Mouse (Mus musculus) adrenal gland, postnatal 10 days (tissue): ENCODE measurements around the gene Chd4. TPM values are rescaled to one million over a fixed set of nuclear protein-coding genes. Genes with fewer than 3 reads are reported as not detected.
"Not testable (repeated sequence)": the region's sequence is repeated elsewhere in the genome, so short reads cannot be mapped to it uniquely, and the experiment has no call there.

Source experiments
- DNase-seq: peaks from one replicate; pipeline ENCODE4 v3.0.0; 2021; ENCODE audit warnings: mixed read lengths
- microRNA-seq: library from miRNA; unstranded; fragments of <30 nt; microRNA quantifications from one replicate; pipeline ENCODE4 v1.2.0, GENCODE M21; 2021
- total RNA-seq, 2 experiments: library from RNA; stranded (reverse); gene quantifications; 2 replicates each; pipeline ENCODE4 v1.2.3; 2021

Gene Chd4
- total RNA-seq, 2 experiments from 2014 or later: 156 to 198 TPM

- DNase-seq: peak; percentile 79
These were observed 65.3 kb downstream of the Chd4 start for GRCm38 (mm10) chr6:125160854-125161760.

- peak; percentile 80 for DNase-seq
These were observed 66.2 kb downstream of the Chd4 start for GRCm38 (mm10) chr6:125161971-125162370.

- DNase-seq: not testable (repeated sequence)
These were observed 67.0 kb downstream of the Chd4 start for GRCm38 (mm10) chr6:125162615-125163305.

GRCm38 (mm10) chr6:125163801-125164657 lies 68.2 kb downstream of the Chd4 start:
- DNase-seq: peak; percentile 56

- DNase-seq: peak; percentile 71
These were observed 69.0 kb downstream of the Chd4 start for GRCm38 (mm10) chr6:125164672-125165327.

- peak; percentile 98 for DNase-seq
These were observed 69.6 kb downstream of the Chd4 start for GRCm38 (mm10) chr6:125165328-125165891.

GRCm38 (mm10) chr6:125166051-125166751 lies 70.4 kb downstream of the Chd4 start, which contains the start of gene Gapdh:
Gapdh (minus strand) TSS chr6:125166467.
- peak; percentile 93 for DNase-seq

GRCm38 (mm10) chr6:125166861-125167650 lies 71.3 kb downstream of the Chd4 start:
- peak; percentile 73 for DNase-seq

- no peak for DNase-seq
These were observed 72.3 kb downstream of the Chd4 start for GRCm38 (mm10) chr6:125168086-125168485.

- no peak for DNase-seq
These were observed 74.4 kb downstream of the Chd4 start for GRCm38 (mm10) chr6:125170194-125170593.

- DNase-seq: no peak
These were observed 76.7 kb downstream of the Chd4 start for GRCm38 (mm10) chr6:125172474-125172873.

- peak; percentile 81 for DNase-seq
These were observed 77.5 kb downstream of the Chd4 start for GRCm38 (mm10) chr6:125173256-125173655.

GRCm38 (mm10) chr6:125175469-125175868 lies 79.7 kb downstream of the Chd4 start:
- DNase-seq: no peak

GRCm38 (mm10) chr6:125179601-125180000 lies 83.8 kb downstream of the Chd4 start:
- peak; percentile 48 for DNase-seq

Small RNA genes within 50 kb of the gene (microRNA-seq; reads per million reads assigned to microRNA genes)
- 1.8 reads per million for gene Mir7045

Other genes starting within 250 kb of the Chd4 start
- 10 to 100 TPM; 26.6 to 29.6 TPM for gene P3h3, start 238.2 kb upstream of the Chd4 start, total RNA-seq
- 1 to 10 TPM; 3.5 to 5.2 TPM for gene Gpr162, start 232.0 kb upstream of the Chd4 start, total RNA-seq
- 1 to 10 TPM; 3.8 to 4.0 TPM for gene Cd4, start 207.8 kb upstream of the Chd4 start, total RNA-seq
- gene Lag3, start 184.3 kb upstream of the Chd4 start, total RNA-seq: 1 to 10 TPM; 1.4 to 1.8 TPM
- gene Ptms, start 175.9 kb upstream of the Chd4 start, total RNA-seq: 100 to 1,000 TPM; 824 to 887 TPM
- gene Mlf2, start 164.6 kb upstream of the Chd4 start, total RNA-seq: 100 to 1,000 TPM; 271 to 288 TPM
- gene Cops7a, start 130.4 kb upstream of the Chd4 start, total RNA-seq: 100 to 1,000 TPM; 122 to 129 TPM
- 1 to 10 TPM; 3.8 to 5.6 TPM for gene Pianp, start 99.3 kb upstream of the Chd4 start, total RNA-seq
- 10 to 100 TPM; 43.3 to 52.6 TPM for gene Zfp384, start 86.8 kb upstream of the Chd4 start, total RNA-seq
- 10 to 100 TPM; 72.5 to 83.1 TPM for gene Ing4, start 56.2 kb upstream of the Chd4 start, total RNA-seq
- gene Acrbp, start 46.3 kb upstream of the Chd4 start, total RNA-seq: 1 to 10 TPM; 4.6 to 7.5 TPM
- gene Lpar5, start 28.1 kb upstream of the Chd4 start, total RNA-seq: 1 to 10 TPM in 1 of 2 experiments, under 1 TPM in 1; 0.90 to 1.4 TPM
- gene Nop2, start 35.9 kb downstream of the Chd4 start, total RNA-seq: 10 to 100 TPM; 36.7 to 42.2 TPM
- 10 to 100 TPM; 16.7 to 30.1 TPM for gene Iffo1, start 49.3 kb downstream of the Chd4 start, total RNA-seq
- gene Gapdh, start 70.5 kb downstream of the Chd4 start, total RNA-seq: 1,000 to 10,000 TPM; 1,844 to 1,863 TPM
- 10 to 100 TPM; 46.9 to 62.7 TPM for gene Ncapd2, start 95.7 kb downstream of the Chd4 start, total RNA-seq
- gene Mrpl51, start 95.8 kb downstream of the Chd4 start, total RNA-seq: 100 to 1,000 TPM; 250 to 274 TPM
- 10 to 100 TPM; 16.4 to 32.8 TPM for gene Vamp1, start 119.6 kb downstream of the Chd4 start, total RNA-seq
- gene Tapbpl, start 135.9 kb downstream of the Chd4 start, total RNA-seq: 10 to 100 TPM; 13.0 to 13.4 TPM
- 1 to 10 TPM; 1.9 to 2.2 TPM for gene Cd27, start 141.0 kb downstream of the Chd4 start, total RNA-seq
- not detected for gene Tuba3a, start 190.1 kb downstream of the Chd4 start, total RNA-seq
- gene Ltbr, start 217.9 kb downstream of the Chd4 start, total RNA-seq: 10 to 100 TPM; 64.5 to 70.3 TPM
- gene Scnn1a, start 224.7 kb downstream of the Chd4 start, total RNA-seq: 1 to 10 TPM in 1 of 2 experiments, under 1 TPM in 1; 0.84 to 1.2 TPM